Mouse (Mus musculus) telencephalon, adult 2 months (tissue): Measurements from ENCODE around the gene Kcnj16.

Experiments used
- DNase-seq: peaks from one replicate; pipeline ENCODE4 v3.0.0-alpha.2; 2011; ENCODE audit warnings: low read depth, low spot score

Kcnj16 gene

GRCm38 (mm10) chr11:110967762-110968135, at the start of gene Kcnj16:
Gene Kcnj16, plus strand, starts transcription at chr11:110968033.
- no peak for DNase-seq

GRCm38 (mm10) chr11:110918808-110919465, 48.9 kb upstream of the Kcnj16 start:
- no peak for DNase-seq

- DNase-seq: peak; percentile 24
Observed at GRCm38 (mm10) chr11:110935699-110936098, 32.1 kb upstream of the Kcnj16 start.

GRCm38 (mm10) chr11:110942280-110942679, 25.6 kb upstream of the Kcnj16 start:
- no peak for DNase-seq

GRCm38 (mm10) chr11:110942695-110943135, 25.1 kb upstream of the Kcnj16 start:
- no peak for DNase-seq

- no peak for DNase-seq
Observed at GRCm38 (mm10) chr11:110956665-110957064, 11.2 kb upstream of the Kcnj16 start.

- DNase-seq: no peak
Observed at GRCm38 (mm10) chr11:110961592-110962021, 6.2 kb upstream of the Kcnj16 start.

GRCm38 (mm10) chr11:110967019-110967761, 643 bp upstream of the Kcnj16 start:
- no peak for DNase-seq

GRCm38 (mm10) chr11:110968901-110969300, 1.1 kb downstream of the Kcnj16 start:
- no peak for DNase-seq

- DNase-seq: no peak
Observed at GRCm38 (mm10) chr11:110985508-110985907, 17.7 kb downstream of the Kcnj16 start.

GRCm38 (mm10) chr11:110985949-110986348, 18.1 kb downstream of the Kcnj16 start:
- DNase-seq: no peak

- DNase-seq: no peak
Observed at GRCm38 (mm10) chr11:110993616-110994015, 25.8 kb downstream of the Kcnj16 start.

- no peak for DNase-seq
Observed at GRCm38 (mm10) chr11:110997211-110997610, 29.4 kb downstream of the Kcnj16 start.

GRCm38 (mm10) chr11:111005103-111005502, 37.3 kb downstream of the Kcnj16 start:
- DNase-seq: no peak

GRCm38 (mm10) chr11:111009471-111009870, 41.6 kb downstream of the Kcnj16 start:
- DNase-seq: no peak

GRCm38 (mm10) chr11:111016206-111016605, 48.4 kb downstream of the Kcnj16 start:
- no peak for DNase-seq

- no peak for DNase-seq
Observed at GRCm38 (mm10) chr11:111020211-111020610, 52.4 kb downstream of the Kcnj16 start.

GRCm38 (mm10) chr11:111022681-111023281, 54.9 kb downstream of the Kcnj16 start:
- peak; percentile 13 for DNase-seq

GRCm38 (mm10) chr11:111042175-111042574, 74.3 kb downstream of the Kcnj16 start:
- DNase-seq: no peak

GRCm38 (mm10) chr11:111043298-111043697, 75.5 kb downstream of the Kcnj16 start:
- DNase-seq: no peak

- DNase-seq: no peak
Observed at GRCm38 (mm10) chr11:111054252-111054651, 86.4 kb downstream of the Kcnj16 start.
